ENCODE assay signal across 8 mouse cellular contexts in the genomic region with DNA sequence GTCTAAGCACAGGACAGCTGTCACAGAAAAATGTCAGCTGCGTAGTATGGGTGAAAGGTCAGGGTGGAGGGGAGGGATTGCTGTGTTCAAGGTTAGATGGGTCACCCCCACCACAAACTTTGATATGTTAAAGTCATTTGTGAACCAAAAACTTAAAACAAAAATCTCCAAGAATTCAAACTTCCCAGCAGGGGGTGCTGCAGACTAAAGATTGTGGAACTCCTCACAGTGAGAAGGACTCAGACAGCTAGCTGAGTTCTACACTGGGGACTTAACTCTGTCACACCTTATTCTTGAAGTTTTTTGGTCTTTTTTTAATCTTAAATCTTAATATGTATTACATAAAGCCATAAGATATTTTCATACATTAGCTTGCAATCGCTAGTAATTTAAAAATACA. TPM values are rescaled to one million over a fixed set of nuclear protein-coding genes. Genes with fewer than 3 reads are reported as not detected.
DNase-seq lines count a peak whose midpoint lies in the region; ATAC-seq lines count a peak whose summit lies in the region.

No protein-coding gene starts in this region.

- no peak for ATAC-seq in megakaryocyte, adult 5-6 weeks (ENCODE audit: poor library complexity, severe bottlenecking)

- peak; percentile 24 to 36 for DNase-seq in cerebellum, postnatal 14 days
- DNase-seq in cerebellum, adult 9-11 months = no peak
- peak; percentile 42 for DNase-seq in layer of hippocampus, adult 11-12 months (ENCODE audit: low spot score)
- DNase-seq in layer of hippocampus, adult 9-11 months = no peak
- peak; percentile 63 for DNase-seq in ZHBTc4 (ENCODE audit: low read depth, low spot score)
- peak; percentile 37 to 68 for DNase-seq in layer of hippocampus, postnatal 14 days (ENCODE audit: low spot score in 2 of 2)
- DNase-seq in telencephalon, adult 2 months (ENCODE audit: low read depth, low spot score) = peak; percentile 22

RNA-seq across cellular contexts. Expression of a gene that starts 31.7 kb away (rescaled TPM):
- total RNA-seq in layer of hippocampus, postnatal 14 days (2021) = 10 to 100 TPM; 13.5 to 14.6 TPM
- total RNA-seq in megakaryocyte, adult 5-6 weeks (2015) = 5.5 and 6.9 TPM in 2 replicates
- total RNA-seq in megakaryocyte, adult 5-6 weeks (2017) = 8.7 and 9.8 TPM in 2 replicates

Comparison
In these comparisons a context has a peak if more than half of its experiments do, and no peak if none do; other contexts are left out.
1. DNase-seq: peak in cerebellum, postnatal 14 days (2 of 2), layer of hippocampus, adult 11-12 months (single experiment), ZHBTc4 (single experiment), layer of hippocampus, postnatal 14 days (2 of 2) and telencephalon, adult 2 months (single experiment); none in cerebellum, adult 9-11 months (single experiment) and layer of hippocampus, adult 9-11 months (single experiment).